Mouse (Mus musculus) skeletal muscle tissue, adult 2 months (tissue): ENCODE measurements at regions not wholly inside any gene's neighbourhood (a gene's known extent, or its start where the extent isn't known, plus 50 kb on each side); places are given as distances from the start of the nearest gene placed in this dataset.

Source experiments
- DNase-seq: peaks from one replicate; pipeline ENCODE4 v3.0.0-alpha.2; 2012; ENCODE audit warnings: low read depth, low spot score

DNA sequence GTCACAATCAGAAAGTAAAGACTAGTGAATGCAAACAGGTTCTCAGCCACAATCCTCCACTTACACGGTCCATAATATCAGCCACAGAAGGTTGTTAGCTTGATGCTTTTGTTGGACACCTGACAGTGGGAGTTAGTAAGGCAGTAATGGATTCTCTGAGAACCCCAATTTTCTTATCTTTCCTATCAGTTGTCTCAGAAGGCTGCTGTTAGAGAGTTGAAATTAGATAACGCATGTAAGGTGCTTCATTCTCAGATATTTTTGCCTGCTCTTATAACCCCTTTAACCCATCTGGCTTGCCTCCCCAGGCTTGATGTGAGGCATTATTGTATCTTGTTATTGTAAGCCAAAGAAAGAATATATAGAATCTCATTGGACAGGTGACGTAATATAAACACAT, 63.0 kb upstream of the Ube2e3 start:
- no peak for DNase-seq

DNA sequence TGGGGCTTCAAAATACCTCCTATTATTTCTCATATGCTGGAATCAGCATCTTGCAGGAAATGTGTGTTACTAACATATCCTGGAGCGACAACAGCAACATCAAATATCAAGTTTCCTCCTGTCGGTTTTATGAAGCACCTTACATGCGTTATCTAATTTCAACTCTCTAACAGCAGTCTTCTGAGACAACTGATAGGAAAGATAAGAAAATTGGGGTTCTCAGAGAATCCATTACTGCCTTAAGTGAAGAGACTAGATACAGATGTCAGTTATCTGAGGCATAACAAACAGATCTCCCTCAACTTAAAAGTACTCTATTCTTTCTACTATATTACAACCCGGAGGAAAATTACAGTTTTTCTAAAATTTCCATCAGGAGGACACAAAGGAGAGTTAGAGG, 64.4 kb upstream of the Ube2e3 start:
- DNase-seq = no peak

DNA sequence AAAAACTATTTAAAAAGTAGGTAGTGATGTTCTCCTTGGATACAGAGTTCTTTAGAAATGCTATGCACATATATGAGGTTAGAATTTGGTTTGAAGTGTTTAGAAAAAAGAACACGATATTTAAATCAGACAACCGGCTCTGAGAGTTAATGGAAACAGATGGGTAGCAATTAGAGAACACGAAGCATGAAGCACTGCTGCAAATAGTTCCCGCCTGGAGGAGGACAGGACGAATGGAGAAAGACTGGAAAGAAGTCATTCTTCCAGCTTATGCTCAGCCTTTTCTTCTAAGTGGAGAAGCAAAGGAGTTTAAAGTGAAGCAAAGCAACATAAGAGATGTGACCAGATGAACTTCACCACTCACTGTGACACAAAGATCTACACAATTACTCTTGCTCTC, 72.5 kb upstream of the Ube2e3 start:
- no peak for DNase-seq

DNA sequence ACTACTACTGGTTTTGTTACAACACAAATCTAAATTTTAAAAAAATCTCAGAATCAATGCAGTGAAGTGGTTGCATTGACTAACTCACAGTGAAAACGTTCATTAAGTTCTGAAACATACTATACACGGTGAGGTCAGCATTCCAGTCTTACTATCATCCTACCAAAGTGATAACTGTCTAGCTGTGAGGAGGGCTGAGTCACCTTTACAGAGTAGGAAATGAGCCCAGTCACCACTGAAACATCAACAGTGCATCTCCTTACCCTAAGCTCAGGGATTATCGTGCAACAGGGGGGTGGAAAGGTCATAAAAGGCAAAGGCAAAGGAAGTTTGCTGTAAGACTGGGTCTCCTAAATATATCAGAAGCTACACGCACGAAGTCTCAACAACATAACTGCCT, 73.2 kb upstream of the Ube2e3 start:
- DNase-seq = no peak

GRCm38 (mm10) chr2:78789124-78789523, 78.8 kb upstream of the Ube2e3 start:
- DNase-seq = no peak

DNA sequence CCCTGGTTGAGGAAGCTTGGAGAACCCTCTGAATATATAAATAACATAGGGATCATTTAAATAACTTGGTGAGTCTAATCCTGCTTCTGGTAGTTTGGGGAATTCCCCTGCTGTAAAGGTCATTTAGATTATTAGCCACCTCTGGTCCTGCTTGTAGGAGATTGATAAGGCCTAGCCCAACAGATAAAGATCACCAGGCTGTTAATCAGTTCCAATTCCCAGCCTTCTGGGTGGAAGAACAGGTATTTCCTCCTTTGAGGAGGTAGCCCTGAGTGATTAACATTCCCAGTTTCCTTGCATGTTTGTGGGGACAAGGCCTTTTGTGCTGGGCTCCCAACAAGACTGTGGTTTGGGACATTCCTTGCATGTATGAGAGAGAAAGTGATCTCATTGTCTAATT, 79.7 kb upstream of the Ube2e3 start:
- DNase-seq = no peak

DNA sequence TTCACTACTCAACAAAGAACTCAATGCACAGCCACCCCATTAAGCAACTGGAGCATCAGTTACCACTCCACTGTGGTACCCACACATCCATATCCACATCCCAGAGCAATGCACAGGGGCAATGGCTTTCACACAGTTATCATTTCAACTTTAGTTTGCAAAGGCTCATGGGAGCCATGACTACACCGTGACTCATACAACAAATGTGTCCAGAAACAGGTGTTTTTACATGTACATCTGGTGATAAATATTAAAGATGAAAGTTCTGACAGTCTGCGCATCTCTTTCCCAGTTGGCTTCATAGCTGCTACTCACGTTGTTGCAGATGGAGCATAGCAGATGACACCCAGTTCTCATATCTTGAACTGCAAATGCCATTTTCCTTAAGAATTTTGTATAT, 88.0 kb upstream of the Ube2e3 start:
- DNase-seq = no peak

DNA sequence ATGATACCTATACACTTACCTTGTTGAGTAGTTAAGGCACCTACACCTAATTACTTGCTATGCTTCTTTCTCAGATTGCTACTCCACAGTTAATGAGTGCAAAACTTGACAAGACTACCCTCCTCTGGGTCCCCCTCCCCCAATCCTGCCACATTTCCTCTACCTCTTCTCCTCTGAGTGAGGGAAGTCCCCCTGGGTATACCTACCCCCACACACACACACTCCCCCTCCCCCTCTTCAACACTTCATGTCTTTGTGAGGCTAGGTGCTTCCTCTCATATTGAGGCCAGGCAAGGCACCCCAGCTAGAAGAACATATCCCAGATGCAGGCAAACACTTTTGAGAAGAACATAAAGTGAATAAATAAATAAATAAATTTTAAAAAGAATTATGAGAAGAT, 90.3 kb upstream of the Ube2e3 start:
- DNase-seq = no peak

DNA sequence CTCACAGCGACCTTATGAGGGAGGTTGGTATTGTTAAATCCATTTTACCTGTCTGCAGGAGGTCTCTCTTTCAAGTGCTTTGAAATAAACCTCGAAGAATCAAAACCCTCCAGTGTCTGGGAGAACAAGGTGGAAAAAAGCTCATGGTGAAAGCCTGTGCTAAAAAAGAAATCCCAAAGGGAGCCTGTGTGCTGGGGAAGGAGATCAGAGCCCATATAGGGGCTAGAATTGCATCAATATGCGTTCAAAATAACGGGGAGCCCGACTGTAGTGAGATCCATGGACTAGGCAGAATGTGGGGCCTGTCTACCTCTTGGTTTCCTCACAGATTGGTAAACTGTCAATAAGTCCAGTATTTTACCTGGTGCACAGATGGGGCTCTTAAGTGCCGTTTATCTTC, 113.6 kb upstream of the Ube2e3 start:
- no peak for DNase-seq

- DNase-seq = no peak
Observed at GRCm38 (mm10) chr2:78753918-78754317, 114.0 kb upstream of the Ube2e3 start.

GRCm38 (mm10) chr2:78730161-78730560, 137.8 kb upstream of the Ube2e3 start:
- no peak for DNase-seq

- no peak for DNase-seq
Observed at GRCm38 (mm10) chr2:78726060-78726459, 141.9 kb upstream of the Ube2e3 start.

GRCm38 (mm10) chr2:78724416-78724815, 143.5 kb upstream of the Ube2e3 start:
- no peak for DNase-seq

GRCm38 (mm10) chr2:78723423-78723822, 144.5 kb upstream of the Ube2e3 start:
- DNase-seq = no peak

GRCm38 (mm10) chr2:78722739-78723138, 145.2 kb upstream of the Ube2e3 start:
- DNase-seq = no peak

GRCm38 (mm10) chr2:78718550-78718949, 149.4 kb upstream of the Ube2e3 start:
- DNase-seq = no peak

GRCm38 (mm10) chr2:78716157-78716798, 151.6 kb upstream of the Ube2e3 start:
- DNase-seq = no peak

DNA sequence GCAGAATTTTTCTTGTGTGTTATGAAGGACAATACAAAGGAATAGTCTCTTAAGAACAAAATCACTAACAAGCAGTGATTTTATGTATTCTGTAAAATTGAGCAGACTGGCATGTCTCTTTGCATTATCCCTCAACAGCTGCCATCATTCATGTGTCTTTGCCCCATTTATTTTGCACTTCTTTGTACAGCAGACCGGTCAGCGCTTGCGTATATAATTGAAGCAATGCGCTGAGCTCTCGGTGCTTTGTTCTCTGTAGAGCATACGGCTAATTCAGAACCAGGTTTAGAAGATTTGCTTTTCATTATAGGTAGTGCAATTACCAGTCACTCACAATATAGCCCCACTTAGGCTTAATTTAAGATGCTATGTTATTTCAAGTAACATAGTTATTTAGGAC, 173.1 kb upstream of the Ube2e3 start:
- DNase-seq = no peak

- no peak for DNase-seq
Observed at GRCm38 (mm10) chr2:78656668-78657067, 211.3 kb upstream of the Ube2e3 start.

DNA sequence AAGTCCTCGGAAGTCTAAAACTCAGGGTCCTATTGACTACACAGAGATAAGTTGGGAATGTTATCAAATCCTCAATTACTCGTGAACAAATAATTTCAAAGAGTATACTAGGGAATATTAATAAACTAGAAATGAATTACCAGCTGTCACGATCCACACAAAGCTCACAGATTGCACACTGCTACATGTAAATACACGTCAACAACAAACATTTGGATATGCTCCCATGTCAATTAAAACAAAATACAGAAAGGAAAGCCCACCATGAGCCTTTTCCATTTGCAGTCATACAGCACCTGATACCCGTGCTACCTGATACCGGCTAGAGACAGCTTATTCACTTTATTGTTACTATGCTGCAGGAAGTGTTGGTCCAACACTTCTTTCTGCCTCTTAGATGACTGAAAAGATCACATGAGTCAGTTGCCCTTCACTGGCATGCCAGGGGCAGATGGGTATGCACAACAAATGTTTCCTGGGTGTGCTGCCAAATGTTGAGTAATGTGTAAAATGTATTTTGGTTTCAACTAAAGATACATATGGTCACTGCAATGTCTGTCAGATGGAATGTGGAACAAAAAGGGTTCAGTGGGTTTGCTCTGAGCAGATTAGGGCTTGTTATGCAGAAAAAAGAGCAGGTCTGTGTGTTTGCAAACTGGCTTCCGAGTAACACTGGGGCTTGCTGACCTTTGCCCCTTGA, 212.6 kb upstream of the Ube2e3 start:
- no peak for DNase-seq

DNA sequence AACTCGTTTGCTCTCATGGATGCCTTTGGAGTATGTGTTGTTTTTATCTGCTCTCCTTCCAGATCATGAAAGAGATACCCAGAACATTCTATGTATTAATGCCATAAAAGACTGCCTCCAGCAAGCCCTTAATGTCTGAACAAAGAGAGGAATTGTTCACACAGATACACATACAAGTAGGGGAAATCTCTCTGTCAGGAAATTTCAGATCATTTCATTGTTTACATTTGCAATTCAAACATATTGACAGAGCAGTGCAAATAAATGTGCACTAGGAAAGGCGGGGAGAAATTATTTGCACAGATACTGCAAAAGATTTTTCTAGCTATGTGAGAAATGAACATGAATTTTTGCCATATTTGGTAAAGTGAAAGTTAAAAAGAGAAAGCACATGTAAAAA, 216.4 kb upstream of the Ube2e3 start:
- DNase-seq = no peak

- DNase-seq = no peak
Observed at GRCm38 (mm10) chr2:78640361-78640760, 227.6 kb upstream of the Ube2e3 start.

DNA sequence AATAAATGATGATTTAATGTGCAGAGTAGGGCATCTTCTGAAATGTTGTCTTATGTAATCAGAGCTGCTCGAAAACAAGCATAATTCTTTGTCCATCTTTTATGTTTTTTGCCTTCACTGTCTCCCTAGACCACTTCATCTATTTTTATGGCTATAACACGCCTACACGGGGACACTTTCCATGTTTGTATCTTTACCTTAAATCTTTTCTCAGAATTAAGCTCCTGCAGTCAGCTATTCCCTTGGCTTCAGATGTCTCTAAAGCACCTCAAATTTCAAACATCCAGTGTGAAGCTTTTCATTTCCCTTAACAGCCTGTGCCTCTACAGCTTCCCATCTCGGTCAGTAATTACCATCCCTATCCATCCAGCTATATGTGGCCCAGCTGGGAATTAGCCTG, 242.7 kb upstream of the Ube2e3 start:
- no peak for DNase-seq

GRCm38 (mm10) chr2:78606388-78606787, 261.5 kb upstream of the Ube2e3 start:
- DNase-seq = no peak
